Mouse (Mus musculus): ENCODE data around the gene Nelfb.

Gene Nelfb

GRCm38 (mm10) chr2:25195211-25196156, 15.8 kb downstream of the Nelfb start:
- DNase-seq: no peak

GRCm38 (mm10) chr2:25194486-25195171, 16.7 kb downstream of the Nelfb start:
- no peak for DNase-seq

- no peak for DNase-seq
Observed at GRCm38 (mm10) chr2:25194006-25194405, 17.3 kb downstream of the Nelfb start.

GRCm38 (mm10) chr2:25193330-25193770, 17.9 kb downstream of the Nelfb start:
- DNase-seq: peak; percentile 82

GRCm38 (mm10) chr2:25187841-25188240, 23.4 kb downstream of the Nelfb start:
- DNase-seq: no peak

- DNase-seq: no peak
Observed at GRCm38 (mm10) chr2:25186575-25186930, 24.7 kb downstream of the Nelfb start.

- DNase-seq: peak; percentile 40
Observed at GRCm38 (mm10) chr2:25185625-25186574, 25.4 kb downstream of the Nelfb start.

GRCm38 (mm10) chr2:25184496-25184895, 26.8 kb downstream of the Nelfb start:
- no peak for DNase-seq

GRCm38 (mm10) chr2:25183336-25183735, 28.0 kb downstream of the Nelfb start:
- DNase-seq: no peak

- peak; percentile 41 for DNase-seq
Observed at GRCm38 (mm10) chr2:25182664-25183063, 28.6 kb downstream of the Nelfb start.

- DNase-seq: no peak
Observed at GRCm38 (mm10) chr2:25181891-25182397, 29.3 kb downstream of the Nelfb start.

- DNase-seq: no peak
Observed at GRCm38 (mm10) chr2:25180973-25181890, 30.1 kb downstream of the Nelfb start.

- peak; percentile 96 for DNase-seq
Observed at GRCm38 (mm10) chr2:25180478-25180903, 30.8 kb downstream of the Nelfb start, which contains the start of gene Nrarp. Gene Nrarp (plus strand): TSS chr2:25180758.

GRCm38 (mm10) chr2:25179566-25180217, 31.6 kb downstream of the Nelfb start:
- no peak for DNase-seq

- DNase-seq: peak; percentile 75
Observed at GRCm38 (mm10) chr2:25178285-25178972, 32.9 kb downstream of the Nelfb start.

- DNase-seq: peak; percentile 43
Observed at GRCm38 (mm10) chr2:25177685-25178084, 33.6 kb downstream of the Nelfb start.

- DNase-seq: no peak
Observed at GRCm38 (mm10) chr2:25177076-25177475, 34.2 kb downstream of the Nelfb start.

- DNase-seq: no peak
Observed at GRCm38 (mm10) chr2:25176573-25176972, 34.7 kb downstream of the Nelfb start.

GRCm38 (mm10) chr2:25175690-25176078, 35.6 kb downstream of the Nelfb start:
- no peak for DNase-seq

Measured in layer of hippocampus, adult 9-11 months (tissue).